Mouse (Mus musculus) thymus, adult 2 months (tissue): ENCODE data around the gene Fntb. TPM values are rescaled to one million over a fixed set of nuclear protein-coding genes. Genes with fewer than 3 reads are reported as not detected.

Source experiments
- DNase-seq: peaks from one replicate; pipeline ENCODE4 v3.0.0; 2021
- H3K27ac ChIP-seq: fragments of 200-500 bp; 2 replicates; pipeline ENCODE4 v1.5.1; 2012; ENCODE audit warnings: low read length, control low read depth; ENCODE audit not compliant: control insufficient read depth, insufficient read depth
- H3K27me3 ChIP-seq: fragments of 200-500 bp; 2 replicates; pipeline ENCODE4 v1.6.1; 2012; ENCODE audit warnings: mild to moderate bottlenecking, low read length, moderate library complexity, mixed read lengths; ENCODE audit not compliant: control insufficient read depth, insufficient read depth
- H3K36me3 ChIP-seq: fragments of 200-500 bp; 2 replicates; pipeline ENCODE4 v1.6.1; 2012; ENCODE audit warnings: mild to moderate bottlenecking, low read length, moderate library complexity; ENCODE audit not compliant: control insufficient read depth, insufficient read depth
- H3K4me1 ChIP-seq: fragments of 200-500 bp; replicated peaks from 2 replicates; pipeline ENCODE4 v1.6.1; 2012; ENCODE audit warnings: low read length; ENCODE audit not compliant: control insufficient read depth, insufficient read depth
- H3K4me3 ChIP-seq: fragments of 200-500 bp; 2 replicates; pipeline ENCODE4 v1.5.1; 2012; ENCODE audit warnings: mild to moderate bottlenecking, low read length, control low read depth, moderate library complexity; ENCODE audit not compliant: control insufficient read depth, insufficient read depth
- CTCF ChIP-seq: fragments of 200-500 bp; IDR thresholded peaks from 2 replicates; pipeline ENCODE4 v1.5.1; 2012; ENCODE audit warnings: mild to moderate bottlenecking, control low read depth, low read length, moderate library complexity, borderline replicate concordance; ENCODE audit not compliant: control insufficient read depth, poor library complexity, insufficient read depth; ENCODE audit errors: extremely low read depth
- POLR2A ChIP-seq: fragments of 200-500 bp; IDR thresholded peaks from 2 replicates; pipeline ENCODE4 v1.6.1; 2012; ENCODE audit warnings: mild to moderate bottlenecking, low read length, control low read depth, moderate library complexity; ENCODE audit not compliant: control insufficient read depth, poor library complexity, insufficient read depth; ENCODE audit errors: extremely low read depth
- WGBS: fragments of 180-500 bp; shearing (Covaris S2); methylation state at CpG from one replicate; pipeline ENCODE4 v1.1.7; 2018; 5-methylcytosine and 5-hydroxymethylcytosine counted together
- polyA plus RNA-seq: library from polyadenylated mRNA; depleted of rRNA; stranded (reverse); fragments of >200 nt; gene quantifications from 2 replicates; pipeline ENCODE4 v1.2.3, GENCODE M21; 2012; rRNA removed

Gene Fntb
- polyA plus RNA-seq, 1 experiment = 51.3 TPM

DNA sequence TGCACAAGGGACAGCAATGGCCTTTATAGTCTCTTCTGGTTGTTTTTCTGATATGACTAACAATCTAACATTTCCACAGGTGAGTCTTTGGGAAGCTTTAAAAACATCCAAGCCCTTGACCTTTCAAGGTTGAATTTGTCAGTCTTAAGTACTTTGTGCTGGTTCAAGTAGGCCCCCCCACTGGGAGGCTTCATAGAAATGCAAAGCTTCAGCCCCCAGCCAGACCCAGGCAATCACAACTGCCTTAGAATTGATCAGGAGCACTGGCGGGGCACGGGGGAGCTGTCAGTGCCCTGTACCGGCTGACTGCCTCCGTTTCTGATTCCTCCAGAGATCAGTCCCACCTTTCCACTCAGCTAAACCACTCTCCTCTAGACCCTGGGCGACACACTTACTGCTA lies 199.7 kb downstream of the Fntb start:
- 88% methylated on average over 5 of the region's 5 CpGs for WGBS
- Histone ChIP-seq H3K36me3 (no peaks in the 10 kb centered on the region), H3K4me1 (no peaks in the 10 kb centered on the region; the same call in 1 of the 2 replicates), H3K27me3 (no peaks in the 10 kb centered on the region), H3K27ac (no peak overlapping the region), H3K4me3 (no peak overlapping the region)
- TF ChIP-seq POLR2A = no peak
- TF ChIP-seq CTCF = no peak
- DNase-seq = no peak

- H3K36me3 ChIP-seq = no peaks in the 10 kb centered on the region
- no peak overlapping the region for H3K27ac ChIP-seq
- 43% methylated on average over 3 of the region's 4 CpGs for WGBS
- DNase-seq = no peak
- TF ChIP-seq CTCF = no peak
- TF ChIP-seq POLR2A = no peak
- H3K4me3 ChIP-seq = no peak overlapping the region
- no peaks in the 10 kb centered on the region for H3K4me1 ChIP-seq
- H3K27me3 ChIP-seq = no peaks in the 10 kb centered on the region
Measured at GRCm38 (mm10) chr12:76965876-76966275, 200.5 kb downstream of the Fntb start.

Other genes with a start within 250 kb of the Fntb start
- gene Plekhg3, start 234.7 kb upstream of the Fntb start, polyA plus RNA-seq = 12.0 and 13.6 TPM in 2 replicates
- 1.5 and 3.0 TPM in 2 replicates for gene Sptb, start 55.0 kb upstream of the Fntb start, polyA plus RNA-seq
- 61.6 and 68.3 TPM in 2 replicates for gene Churc1, start 51 bp upstream of the Fntb start, polyA plus RNA-seq
- 5.4 and 6.3 TPM in 2 replicates for gene Gpx2, start 30.0 kb downstream of the Fntb start, polyA plus RNA-seq
- 18.6 and 21.9 TPM in 2 replicates for gene Rab15, start 57.3 kb downstream of the Fntb start, polyA plus RNA-seq
- gene Max, start 196.6 kb downstream of the Fntb start, polyA plus RNA-seq = 54.9 and 56.1 TPM in 2 replicates